Comparison of ENCODE assay signal across 27 mouse cellular contexts in the genomic region with DNA sequence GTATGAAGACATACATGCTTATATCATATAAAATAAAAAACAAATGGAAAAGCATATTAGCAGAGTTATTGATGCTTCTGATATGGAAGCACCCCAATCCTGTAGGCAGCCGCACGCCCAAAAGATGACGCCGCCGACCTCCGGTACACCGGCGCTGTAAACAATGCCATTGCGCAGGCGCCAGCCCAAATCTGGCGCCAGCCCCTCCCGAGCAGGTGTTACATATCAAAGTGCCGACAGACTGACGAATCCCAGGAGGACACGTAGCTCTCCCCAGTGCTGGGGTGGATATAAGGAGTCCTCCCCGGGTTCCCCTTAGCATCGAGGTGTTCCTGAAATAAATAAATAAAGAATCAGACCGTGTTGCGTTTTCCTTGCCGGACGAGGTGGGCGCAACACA. TPM values are rescaled to one million over a fixed set of nuclear protein-coding genes. Genes with fewer than 3 reads are reported as not detected.
DNase-seq lines count a peak whose midpoint lies in the region; ATAC-seq and TF ChIP-seq lines count a peak whose summit lies in the region.
"Had no signal": no experiment of that assay in that cellular context is flagged by ENCODE, and none has a peak within 500 bp of the region (broad histone marks: within the 10 kb centered on the region; RNA-seq: fewer than 3 reads in every experiment).

No protein-coding gene starts in this region.

- H3K4me3 ChIP-seq in E14TG2a.4 (replicated peaks; ENCODE audit: low read length): peak overlapping the region; percentile 61
- H3K4me3 ChIP-seq in ES-Bruce4 (ENCODE audit: low read depth, low read length): peak overlapping the region; percentile 72
- peak overlapping the region; percentile 17 for H3K4me3 ChIP-seq in heart, embryonic 12.5 days
- H3K4me3 ChIP-seq: embryonic facial prominence, embryonic 13.5 days; hindbrain, embryonic 12.5 days; layer of hippocampus, adult 2 months; limb, embryonic 15.5 days; megakaryocyte, embryonic 14.5 days; midbrain, embryonic 15.5 days; myocyte had no signal

- H3K9me3 ChIP-seq in E14TG2a.4 (ENCODE audit: low read length): no peaks in the 10 kb centered on the region
- H3K9me3 ChIP-seq in ES-Bruce4 (replicated peaks; ENCODE audit: control insufficient read depth, insufficient read depth, low read length, poor library complexity, severe bottlenecking): no peaks in the 10 kb centered on the region
- H3K9me3 ChIP-seq in heart, embryonic 12.5 days (replicated peaks): no peaks in the 10 kb centered on the region
- H3K9me3 ChIP-seq: embryonic facial prominence, embryonic 13.5 days; hindbrain, embryonic 12.5 days; limb, embryonic 15.5 days; megakaryocyte, embryonic 14.5 days; midbrain, embryonic 15.5 days had no signal

- H3K36me3 ChIP-seq in E14TG2a.4 (ENCODE audit: insufficient read depth, low read length) (no peaks in the 10 kb centered on the region), ES-Bruce4 (ENCODE audit: control insufficient read depth, insufficient read depth, low read length, poor library complexity, severe bottlenecking) (no peaks in the 10 kb centered on the region)
- H3K36me3 ChIP-seq in heart, embryonic 12.5 days: no peaks in the 10 kb centered on the region
- H3K36me3 ChIP-seq: embryonic facial prominence, embryonic 13.5 days; hindbrain, embryonic 12.5 days; limb, embryonic 15.5 days; midbrain, embryonic 15.5 days had no signal

- TF ChIP-seq CTCF in E14TG2a.4 (conservative IDR thresholded peaks at IDR 0.05; ENCODE audit: low read length): no peak
- no peak for TF ChIP-seq CTCF in ES-Bruce4 (IDR thresholded peaks at IDR 0.05; ENCODE audit: low read depth, low read length)

- DNase-seq in heart, postnatal 14 days: peak; percentile 34 to 38
- DNase-seq in adrenal gland, postnatal 36 days: no peak
- no peak for DNase-seq in right cerebral cortex, postnatal 25 days
- no peak for DNase-seq in layer of hippocampus, postnatal 36 days
- DNase-seq: cerebellum, adult 9-11 months; kidney, adult 18-20 months; kidney, postnatal 10 days; lung, postnatal 14 days had no signal

- no peak overlapping the region for H3K27ac ChIP-seq in ES-Bruce4 (ENCODE audit: insufficient read depth, low read length)
- H3K27ac ChIP-seq in heart, embryonic 12.5 days (ENCODE audit: poor library complexity, severe bottlenecking): no peak overlapping the region
- H3K27ac ChIP-seq: embryonic facial prominence, embryonic 13.5 days; hindbrain, embryonic 12.5 days; layer of hippocampus, adult 2 months; limb, embryonic 15.5 days; midbrain, embryonic 15.5 days had no signal

- peak overlapping the region; percentile 67 for H3K9ac ChIP-seq in ES-Bruce4 (ENCODE audit: low read depth, poor library complexity, severe bottlenecking)
- H3K9ac ChIP-seq in heart, embryonic 12.5 days: no peak overlapping the region
- H3K9ac ChIP-seq: embryonic facial prominence, embryonic 13.5 days; hindbrain, embryonic 12.5 days; limb, embryonic 15.5 days; midbrain, embryonic 15.5 days had no signal

- 60% methylated on average over 22 of the region's 22 CpGs for WGBS in heart, embryonic 12.5 days

- H3K4me1 ChIP-seq in E14TG2a.4 (replicated peaks; ENCODE audit: low read depth, low read length) (peaks cover 27% of the 10 kb centered on the region), ES-Bruce4 (ENCODE audit: control insufficient read depth, insufficient read depth, low read length) (peaks cover 1% of the 10 kb centered on the region)
- H3K4me1 ChIP-seq in heart, embryonic 12.5 days (replicated peaks): no peaks in the 10 kb centered on the region
- H3K4me1 ChIP-seq: embryonic facial prominence, embryonic 13.5 days; hindbrain, embryonic 12.5 days; limb, embryonic 15.5 days; midbrain, embryonic 15.5 days had no signal

- TF ChIP-seq POLR2A in ES-Bruce4 (IDR thresholded peaks at IDR 0.05; ENCODE audit: insufficient read depth, low read length): peak; percentile 32

- ATAC-seq in heart, embryonic 12.5 days (ENCODE audit: insufficient number of reproducible peaks, low FRiP score): no peak
- ATAC-seq: forebrain, embryonic 14.5 days; midbrain, embryonic 15.5 days had no signal

- peak overlapping the region; percentile 42 for H3K4me2 ChIP-seq in heart, embryonic 12.5 days
- H3K4me2 ChIP-seq: embryonic facial prominence, embryonic 13.5 days; hindbrain, embryonic 12.5 days; limb, embryonic 15.5 days; midbrain, embryonic 15.5 days had no signal

- H3K27me3 ChIP-seq in E14TG2a.4 (ENCODE audit: insufficient read depth, low read length): no peaks in the 10 kb centered on the region
- H3K27me3 ChIP-seq in ES-Bruce4 (ENCODE audit: control insufficient read depth, insufficient read depth, low read length, poor library complexity, severe bottlenecking): no peaks in the 10 kb centered on the region
- H3K27me3 ChIP-seq in heart, embryonic 12.5 days (replicated peaks): no peaks in the 10 kb centered on the region
- H3K27me3 ChIP-seq: embryonic facial prominence, embryonic 13.5 days; hindbrain, embryonic 12.5 days; limb, embryonic 15.5 days; megakaryocyte, embryonic 14.5 days; midbrain, embryonic 15.5 days had no signal

- intact Hi-C loops in heart, postnatal 14 days (cut with DNase I): no loop called here

- no peak for TF ChIP-seq EP300 in ES-Bruce4 (IDR thresholded peaks at IDR 0.05; ENCODE audit: insufficient read depth, low read depth, low read length)

RNA-seq across cellular contexts. Expression of a gene that starts 6.2 kb away (rescaled TPM):
- not detected in 2 replicates for polyA plus RNA-seq in ES-Bruce4 (2011; ENCODE audit: insufficient read depth, insufficient read length, low read depth, missing spikeins)
- polyA plus RNA-seq in heart, embryonic 12.5 days (2016; fragmentation: Nextera tagmentation; extraction: Ambion mirVana): 0.45 TPM in 1 of 2 replicates, not detected in the other
- total RNA-seq in heart, postnatal 14 days (2021): not detected
- 10 to 100 TPM in 1 of 2 experiments, 1 to 10 TPM in 1; 1.5 to 11.9 TPM for total RNA-seq in adrenal gland, postnatal 36 days (2021)
- total RNA-seq in layer of hippocampus, postnatal 36 days (2021): not detected
- total RNA-seq: layer of hippocampus, adult 2 months; left cerebral cortex, postnatal 36 days; MEL had no signal
- polyA plus RNA-seq: embryonic facial prominence, embryonic 13.5 days; forebrain, embryonic 14.5 days; hindbrain, embryonic 12.5 days; midbrain, embryonic 15.5 days; myocyte; neural tube, embryonic 14.5 days; stomach, embryonic 14.5 days; thymus, postnatal 0 days had no signal

RNA-seq across cellular contexts. Expression of a gene that starts 8.1 kb away (rescaled TPM):
- 29.7 and 35.9 TPM in 2 replicates for polyA plus RNA-seq in ES-Bruce4 (2011; ENCODE audit: insufficient read depth, insufficient read length, low read depth, missing spikeins)
- polyA plus RNA-seq in heart, embryonic 12.5 days (2016; fragmentation: Nextera tagmentation; extraction: Ambion mirVana): 11.2 and 12.2 TPM in 2 replicates
- total RNA-seq in heart, postnatal 14 days (2021): 10 to 100 TPM; 10.5 to 11.2 TPM
- 10 to 100 TPM; 32.9 to 33.6 TPM for total RNA-seq in adrenal gland, postnatal 36 days (2021)
- total RNA-seq in layer of hippocampus, postnatal 36 days (2021): 10 to 100 TPM; 30.6 to 36.0 TPM

RNA-seq across cellular contexts. Expression of a gene that starts 8.4 kb away (rescaled TPM):
- 0.43 TPM in 1 of 2 replicates, not detected in the other for polyA plus RNA-seq in ES-Bruce4 (2011; ENCODE audit: insufficient read depth, insufficient read length, low read depth, missing spikeins)
- 0.20 and 0.31 TPM in 2 replicates for polyA plus RNA-seq in heart, embryonic 12.5 days (2016; fragmentation: Nextera tagmentation; extraction: Ambion mirVana)
- under 1 TPM in 1 of 2 experiments, not detected in 1; 0.19 TPM for total RNA-seq in heart, postnatal 14 days (2021)
- under 1 TPM in 1 of 2 experiments, not detected in 1; 0.23 TPM for total RNA-seq in adrenal gland, postnatal 36 days (2021)
- not detected for total RNA-seq in layer of hippocampus, postnatal 36 days (2021)
- total RNA-seq: adrenal gland, adult 18-20 months; layer of hippocampus, adult 2 months; left cerebral cortex, postnatal 36 days had no signal
- polyA plus RNA-seq: forebrain, embryonic 14.5 days; midbrain, embryonic 15.5 days; neural tube, embryonic 14.5 days; urinary bladder, adult 2 months had no signal

RNA-seq across cellular contexts. Expression of a gene that starts 30.4 kb away (rescaled TPM):
- 57.7 and 64.1 TPM in 2 replicates for polyA plus RNA-seq in ES-Bruce4 (2011; ENCODE audit: insufficient read depth, insufficient read length, low read depth, missing spikeins)
- polyA plus RNA-seq in heart, embryonic 12.5 days (2016; fragmentation: Nextera tagmentation; extraction: Ambion mirVana): 37.6 and 44.5 TPM in 2 replicates
- 10 to 100 TPM in 1 of 2 experiments, 1 to 10 TPM in 1; 6.6 to 11.1 TPM for total RNA-seq in heart, postnatal 14 days (2021)
- total RNA-seq in adrenal gland, postnatal 36 days (2021): 1 to 10 TPM; 7.6 to 8.8 TPM
- 1 to 10 TPM; 7.8 to 8.4 TPM for total RNA-seq in layer of hippocampus, postnatal 36 days (2021)

RNA-seq across cellular contexts. Expression of a gene that starts 36.3 kb away (rescaled TPM):
- polyA plus RNA-seq in ES-Bruce4 (2011; ENCODE audit: insufficient read depth, insufficient read length, low read depth, missing spikeins): 4.7 and 5.7 TPM in 2 replicates
- polyA plus RNA-seq in heart, embryonic 12.5 days (2016; fragmentation: Nextera tagmentation; extraction: Ambion mirVana): 1.2 and 1.8 TPM in 2 replicates
- total RNA-seq in heart, postnatal 14 days (2021): under 1 TPM; 0.22 to 0.26 TPM
- total RNA-seq in adrenal gland, postnatal 36 days (2021): not detected
- under 1 TPM in 1 of 2 experiments, not detected in 1; 0.38 TPM for total RNA-seq in layer of hippocampus, postnatal 36 days (2021)
- total RNA-seq: adrenal gland, adult 18-20 months; gastrocnemius, postnatal 4 days had no signal
- polyA plus RNA-seq: forebrain, embryonic 14.5 days; hindbrain, embryonic 12.5 days; midbrain, embryonic 15.5 days; urinary bladder, adult 2 months had no signal

Comparison
In these comparisons a context has a peak if more than half of its experiments do, and no peak if none do; other contexts are left out.
1. H3K4me3 ChIP-seq: peak in every context shown above with its lines; median percentile 72 in ES-Bruce4; 61 in E14TG2a.4; 17 in heart, embryonic 12.5 days.
2. DNase-seq: peak in heart, postnatal 14 days (2 of 2); none in adrenal gland, postnatal 36 days (0 of 2), right cerebral cortex, postnatal 25 days (single experiment) and layer of hippocampus, postnatal 36 days (0 of 2).